Mouse (Mus musculus): ENCODE data around the gene Ehbp1. TPM values are rescaled to one million over a fixed set of nuclear protein-coding genes. Genes with fewer than 3 reads are reported as not detected.

The Ehbp1 gene
- total RNA-seq (2023) = 4.4 TPM

DNA sequence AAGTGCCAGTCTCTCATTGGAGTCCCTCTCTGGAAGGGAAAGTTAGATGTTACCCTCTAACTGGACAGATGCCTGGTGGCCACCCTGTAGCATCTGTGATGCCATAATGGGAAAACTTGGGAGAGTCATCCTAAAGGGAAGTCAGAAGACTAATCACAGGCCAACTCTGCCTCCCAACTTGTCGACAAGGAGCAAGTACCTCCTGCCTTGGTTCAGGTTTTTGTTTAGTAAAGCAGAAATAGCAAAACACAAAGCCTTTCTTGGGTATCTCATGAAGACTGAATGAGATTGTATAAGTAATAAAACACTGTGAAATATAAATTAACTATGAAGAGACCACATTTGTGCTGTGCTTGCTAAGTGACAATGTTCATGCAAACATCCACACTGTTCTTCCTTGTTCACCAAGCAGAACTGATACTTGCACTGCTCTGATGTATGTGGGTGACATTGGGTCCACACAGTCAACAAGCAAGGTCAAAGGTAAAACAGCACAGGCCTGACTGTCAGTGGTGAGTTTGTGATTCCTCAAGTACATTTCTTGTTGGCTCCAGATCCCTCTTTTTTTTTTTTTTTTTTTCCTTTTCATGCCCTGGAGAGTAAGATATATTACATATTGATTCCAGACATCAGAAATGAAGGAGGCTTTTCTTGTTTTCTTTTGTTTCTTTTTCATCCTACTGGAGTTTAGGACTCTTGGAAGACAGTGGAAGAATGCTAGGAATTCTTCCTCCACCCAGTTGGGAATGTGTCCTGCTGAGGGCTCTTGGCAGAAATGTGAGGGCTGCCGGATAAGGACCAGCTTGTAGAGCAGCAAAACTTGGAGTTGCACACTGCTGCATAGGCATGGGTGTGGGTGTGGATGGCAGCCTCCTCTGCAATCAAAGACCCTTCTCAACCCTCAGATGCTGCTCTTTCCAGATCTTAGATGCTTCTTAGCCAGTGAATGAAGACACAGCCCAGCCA, at the start of gene Ehbp1:
TSS of gene Ehbp1 (minus strand) at position 51 of the 966 bp plus-strand sequence.

DNA sequence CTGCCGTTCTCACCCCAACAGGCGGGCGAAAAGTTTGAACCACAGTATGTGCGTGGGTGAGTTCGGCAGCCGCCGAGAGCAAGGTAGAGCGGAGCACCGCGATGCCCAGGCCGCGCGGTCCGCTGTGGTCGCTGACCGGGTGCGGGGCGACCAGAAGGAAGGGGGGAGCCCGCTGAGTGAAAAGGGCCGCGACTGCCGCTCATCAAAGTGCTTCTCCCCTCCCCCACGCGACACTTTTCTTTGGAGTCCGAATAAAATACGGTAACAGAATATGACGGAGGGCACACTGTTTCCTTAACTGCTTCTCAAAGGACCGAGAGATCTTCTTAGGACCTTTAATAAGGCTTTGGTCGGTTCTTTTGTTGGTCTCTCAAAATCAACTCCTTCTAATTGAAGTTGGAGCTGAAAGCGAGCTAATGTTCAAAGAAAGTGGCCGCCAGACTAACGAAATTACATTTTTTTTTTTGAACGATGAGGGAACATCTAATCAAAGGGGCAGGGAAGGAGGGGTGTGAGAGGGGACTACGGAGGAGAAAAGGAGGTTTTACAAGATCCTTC, 339.2 kb downstream of the Ehbp1 start, which contains the start of gene Otx1:
TSS of gene Otx1 (minus strand) at position 115 of the 558 bp plus-strand sequence.

Other genes with a start within 250 kb of the Ehbp1 start
- gene Tmem17, start 169.8 kb upstream of the Ehbp1 start, total RNA-seq (2023) = not detected

Measured in CD8-positive naive resting alpha-beta T cell, adult 57 days (primary cell).